ENCODE assay signal across 24 mouse cellular contexts in genomic region chr3:35343936-35344335, GRCm38 (mm10).
"Had no signal": no experiment of that assay in that cellular context is flagged by ENCODE, and none has a peak within 500 bp of the region (broad histone marks: within the 10 kb centered on the region; RNA-seq: fewer than 3 reads in every experiment).

No protein-coding gene starts in this region.

- H3K4me3 ChIP-seq: gastrocnemius, adult 2 months; heart, adult 2 months; hindbrain, embryonic 15.5 days; intestine, embryonic 15.5 days; layer of hippocampus, adult 2 months; left cerebral cortex, adult 2 months; limb, embryonic 10.5 days; limb, embryonic 12.5 days; liver, embryonic 13.5 days; liver, embryonic 15.5 days had no signal

- H3K4me2 ChIP-seq: heart, embryonic 11.5 days; hindbrain, embryonic 15.5 days; intestine, embryonic 15.5 days; limb, embryonic 12.5 days; liver, embryonic 11.5 days; liver, embryonic 13.5 days; liver, embryonic 15.5 days had no signal

- H3K9ac ChIP-seq: hindbrain, embryonic 15.5 days; intestine, embryonic 15.5 days; limb, embryonic 12.5 days; liver, embryonic 13.5 days; liver, embryonic 15.5 days had no signal

- H3K4me1 ChIP-seq: liver, embryonic 15.5 days had no signal

- DNase-seq: gastrocnemius, adult 2 months; gastrocnemius, postnatal 10 days; gastrocnemius, postnatal 25 days; heart, adult 2 months; heart, postnatal 10 days; heart, postnatal 4 days; kidney, adult 18-20 months; kidney, adult 8-10 months; kidney, postnatal 10 days; kidney, postnatal 25 days; kidney, postnatal 4 days; liver; liver, embryonic 13.5 days had no signal

- H3K27me3 ChIP-seq: hindbrain, embryonic 15.5 days; intestine, embryonic 15.5 days; limb, embryonic 12.5 days; liver, embryonic 15.5 days had no signal

- H3K9me3 ChIP-seq: hindbrain, embryonic 15.5 days; intestine, embryonic 15.5 days; limb, embryonic 10.5 days; limb, embryonic 12.5 days; liver, embryonic 13.5 days; liver, embryonic 15.5 days had no signal

- ATAC-seq: inflammation-experienced regulatory T-cells, adult 6 months; intestine, embryonic 15.5 days; intestine, postnatal 0 days had no signal

- H3K36me3 ChIP-seq: hindbrain, embryonic 15.5 days; intestine, embryonic 15.5 days; limb, embryonic 10.5 days; limb, embryonic 12.5 days; liver, embryonic 13.5 days; liver, embryonic 15.5 days had no signal

- H3K27ac ChIP-seq: gastrocnemius, adult 2 months; heart, adult 2 months; intestine, embryonic 15.5 days; left cerebral cortex, adult 2 months; limb, embryonic 10.5 days; limb, embryonic 12.5 days; liver, embryonic 13.5 days; liver, embryonic 15.5 days had no signal
